Mouse (Mus musculus): ENCODE measurements around the gene S100a10.

S100a10 gene

DNA sequence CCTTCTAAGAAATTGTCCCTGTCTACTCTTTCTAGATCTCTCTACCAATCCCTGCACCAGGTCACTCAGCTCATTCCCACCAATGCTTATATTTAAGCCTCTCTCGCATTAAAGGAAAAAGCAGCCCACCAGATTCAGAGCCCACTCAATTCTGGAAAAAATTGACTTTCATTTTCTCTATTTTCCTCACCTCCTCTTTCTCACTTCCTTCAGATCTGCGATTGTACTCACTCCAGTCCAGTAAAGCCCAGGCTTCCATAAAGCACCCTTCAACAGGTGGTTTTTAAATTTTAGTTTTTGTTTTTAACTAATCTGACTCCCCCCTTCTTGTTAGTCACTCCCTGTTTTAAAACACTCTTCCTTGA is 25.1 kb downstream of the S100a10 start:
- DNase-seq (ENCODE audit: low read depth, low spot score) = no peak

DNA sequence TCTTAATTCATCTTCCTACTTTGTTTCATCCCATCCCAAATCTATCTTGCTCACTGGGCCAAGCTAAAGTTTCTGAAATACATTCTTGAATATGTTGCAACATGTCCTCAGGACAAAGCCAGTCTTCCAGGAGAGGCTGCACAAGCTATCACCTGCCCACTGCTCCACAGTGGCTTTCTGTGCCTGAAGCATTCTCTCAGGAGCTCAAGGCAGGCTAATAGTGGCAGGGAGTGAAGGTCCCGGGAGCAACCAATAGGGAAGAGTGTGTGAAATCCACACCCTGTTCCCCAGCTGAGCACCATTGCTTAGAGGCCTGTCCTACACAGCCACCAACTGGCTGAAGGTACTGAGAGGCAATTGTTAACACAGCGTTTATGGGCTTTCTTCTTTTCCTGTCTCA is 26.1 kb downstream of the S100a10 start:
- peak; percentile 25 for DNase-seq (ENCODE audit: low read depth, low spot score)

DNA sequence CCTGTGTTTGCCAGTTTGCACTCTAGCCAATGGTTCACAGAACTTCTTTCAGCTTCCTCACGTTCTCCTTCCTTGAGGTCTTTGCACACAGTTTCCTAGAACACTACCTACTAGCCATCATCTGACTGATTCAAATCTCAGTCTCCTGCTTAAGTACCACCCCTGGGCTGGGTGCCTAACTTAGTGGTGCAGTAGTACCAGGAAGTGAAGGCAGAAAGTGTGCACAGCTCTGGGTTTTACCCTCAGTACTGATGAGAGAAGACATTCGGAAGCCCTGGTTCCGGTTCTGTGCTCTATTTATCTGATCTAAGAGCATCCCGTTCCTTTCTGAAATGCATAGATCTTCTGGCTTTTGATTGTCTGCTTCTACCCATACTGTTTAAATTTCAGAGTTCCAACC is 26.8 kb downstream of the S100a10 start:
- DNase-seq (ENCODE audit: low read depth, low spot score) = no peak

DNA sequence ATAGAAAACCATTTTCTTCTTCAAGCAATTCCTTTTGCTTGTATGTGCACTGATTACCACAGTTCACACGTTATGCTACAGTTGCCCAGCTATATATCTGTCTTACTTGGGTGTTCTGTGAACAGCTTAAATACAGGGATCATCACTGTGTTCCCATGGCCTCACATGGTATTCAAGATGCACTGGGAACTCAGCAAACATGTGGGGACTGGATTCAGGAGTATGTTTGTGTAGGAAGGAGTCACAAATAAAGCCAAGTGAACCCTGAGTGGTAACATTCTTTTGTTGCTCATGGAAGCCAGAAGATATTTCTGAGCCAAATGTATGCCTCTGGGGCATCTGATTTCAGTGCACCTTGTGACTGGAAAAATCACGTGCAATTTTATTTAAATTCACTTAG is 28.2 kb downstream of the S100a10 start:
- no peak for DNase-seq (ENCODE audit: low read depth, low spot score)

- DNase-seq (ENCODE audit: low read depth, low spot score) = no peak
Observed at GRCm38 (mm10) chr3:93589629-93590028, 34.7 kb downstream of the S100a10 start.

DNA sequence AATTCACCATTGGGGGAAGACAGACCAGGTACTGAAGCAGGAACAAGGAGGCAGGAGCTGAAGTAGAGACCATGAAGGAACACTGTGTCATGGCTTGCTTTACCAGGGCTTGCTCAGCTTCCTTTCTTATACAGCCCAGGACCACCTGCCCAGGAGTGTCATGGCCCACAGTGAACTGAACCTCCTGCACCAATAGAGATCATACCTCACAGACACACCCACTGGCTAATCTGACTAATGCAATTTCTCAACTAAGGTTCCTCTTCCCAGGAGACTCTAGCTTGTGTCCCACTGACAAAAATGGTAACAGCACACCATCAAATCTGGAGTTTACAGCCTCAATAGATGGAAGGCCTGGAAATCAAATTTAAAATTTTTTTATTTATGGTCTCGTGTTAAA is 35.4 kb downstream of the S100a10 start:
- DNase-seq (ENCODE audit: low read depth, low spot score) = no peak

GRCm38 (mm10) chr3:93592100-93592499 is 37.2 kb downstream of the S100a10 start:
- no peak for DNase-seq (ENCODE audit: low read depth, low spot score)

- no peak for DNase-seq (ENCODE audit: low read depth, low spot score)
Observed at GRCm38 (mm10) chr3:93592976-93593375, 38.1 kb downstream of the S100a10 start.

- peak; percentile 79 for DNase-seq (ENCODE audit: low read depth, low spot score)
Observed at GRCm38 (mm10) chr3:93593512-93593911, 38.6 kb downstream of the S100a10 start.

- no peak for DNase-seq (ENCODE audit: low read depth, low spot score)
Observed at GRCm38 (mm10) chr3:93596632-93597031, 41.8 kb downstream of the S100a10 start.

- peak; percentile 86 for DNase-seq (ENCODE audit: low read depth, low spot score)
Observed at GRCm38 (mm10) chr3:93597221-93597913, 42.5 kb downstream of the S100a10 start.

- DNase-seq (ENCODE audit: low read depth, low spot score) = no peak
Observed at GRCm38 (mm10) chr3:93597970-93598369, 43.1 kb downstream of the S100a10 start.

- no peak for DNase-seq (ENCODE audit: low read depth, low spot score)
Observed at GRCm38 (mm10) chr3:93600206-93600605, 45.3 kb downstream of the S100a10 start.

DNA sequence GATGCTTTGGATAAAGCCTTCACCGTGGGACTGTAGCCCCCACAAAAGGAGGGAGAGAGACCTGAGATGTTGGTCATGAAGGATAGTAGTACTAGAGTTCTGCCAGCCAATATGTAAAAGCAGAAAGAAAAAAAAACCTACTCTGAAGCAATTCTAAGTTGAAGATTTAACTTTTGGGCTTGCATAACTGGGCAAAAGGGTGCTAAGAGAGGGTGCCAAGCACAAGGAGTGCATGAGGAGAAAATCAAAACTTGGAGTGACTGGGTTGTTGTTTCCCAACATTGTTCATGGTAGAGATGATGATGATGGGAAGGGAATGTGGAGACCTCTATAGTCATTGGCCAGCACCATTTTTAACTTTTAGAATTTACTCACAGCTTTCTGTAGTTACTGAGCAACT is 47.0 kb downstream of the S100a10 start:
- DNase-seq (ENCODE audit: low read depth, low spot score) = no peak

DNA sequence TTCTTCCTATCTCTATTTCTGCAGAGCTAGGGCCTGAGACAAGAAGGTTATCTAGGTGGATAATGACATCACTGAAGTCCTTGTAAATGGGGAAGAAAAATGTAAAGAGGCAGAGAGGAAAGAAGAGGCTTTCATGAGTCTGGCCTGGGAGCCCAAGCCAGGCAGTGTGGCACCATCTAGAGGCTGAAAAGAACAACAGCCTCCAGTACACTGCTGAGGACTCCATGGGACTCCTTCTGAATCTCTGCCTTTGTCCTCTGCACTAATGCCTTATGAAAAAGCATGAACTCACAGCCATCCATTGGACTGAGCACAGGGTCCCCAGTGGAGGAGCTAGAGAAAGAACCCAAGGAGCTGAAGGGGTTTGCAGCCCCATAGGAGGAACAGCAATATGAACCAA is 54.1 kb downstream of the S100a10 start:
- DNase-seq (ENCODE audit: low read depth, low spot score) = peak; percentile 45

All from ES-CJ7 (cell line).